Comparison of ENCODE assay signal across 27 mouse cellular contexts in genomic region chr1:171089891-171090290, GRCm38 (mm10).
"Had no signal": no experiment of that assay in that cellular context is flagged by ENCODE, and none has a peak within 500 bp of the region (broad histone marks: within the 10 kb centered on the region; RNA-seq: fewer than 3 reads in every experiment).

No protein-coding gene starts in this region.

- H3K4me3 ChIP-seq: gastrocnemius, adult 2 months; heart, embryonic 10.5 days; heart, embryonic 12.5 days; hindbrain, embryonic 10.5 days; hindbrain, embryonic 13.5 days; hindbrain, embryonic 15.5 days; kidney, embryonic 15.5 days; limb, embryonic 13.5 days; limb, embryonic 15.5 days; liver, embryonic 12.5 days had no signal

- H3K9ac ChIP-seq: heart, embryonic 12.5 days; hindbrain, embryonic 13.5 days; hindbrain, embryonic 15.5 days; kidney, embryonic 15.5 days; limb, embryonic 13.5 days; limb, embryonic 15.5 days; liver, embryonic 12.5 days; liver, embryonic 14.5 days had no signal

- H3K4me2 ChIP-seq: heart, embryonic 12.5 days; hindbrain, embryonic 13.5 days; hindbrain, embryonic 15.5 days; kidney, embryonic 15.5 days; limb, embryonic 13.5 days; limb, embryonic 15.5 days; liver, embryonic 12.5 days had no signal

- H3K36me3 ChIP-seq: heart, embryonic 10.5 days; heart, embryonic 12.5 days; hindbrain, embryonic 10.5 days; hindbrain, embryonic 13.5 days; hindbrain, embryonic 15.5 days; kidney, embryonic 15.5 days; limb, embryonic 13.5 days; limb, embryonic 15.5 days; liver, embryonic 12.5 days had no signal

- H3K9me3 ChIP-seq: heart, embryonic 10.5 days; heart, embryonic 12.5 days; hindbrain, embryonic 10.5 days; hindbrain, embryonic 13.5 days; hindbrain, embryonic 15.5 days; kidney, embryonic 15.5 days; limb, embryonic 13.5 days; limb, embryonic 15.5 days; liver, embryonic 12.5 days had no signal

- H3K27ac ChIP-seq: gastrocnemius, adult 2 months; heart, embryonic 10.5 days; hindbrain, embryonic 10.5 days; hindbrain, embryonic 13.5 days; hindbrain, embryonic 15.5 days; hindbrain, postnatal 0 days; kidney, embryonic 15.5 days; kidney, postnatal 0 days; limb, embryonic 13.5 days; limb, embryonic 15.5 days; liver, embryonic 12.5 days; liver, embryonic 14.5 days had no signal

- ATAC-seq: hindbrain, postnatal 0 days; intestine, embryonic 16.5 days; liver, embryonic 12.5 days had no signal

- DNase-seq: gastrocnemius, adult 2 months; gastrocnemius, postnatal 10 days; gastrocnemius, postnatal 25 days; heart, adult 18-20 months; heart, postnatal 10 days; heart, postnatal 4 days; kidney, adult 11 months; kidney, adult 2 months; kidney, adult 9 months; kidney, postnatal 14 days; kidney, postnatal 36 days; layer of hippocampus, adult 9-11 months; layer of hippocampus, postnatal 36 days; left cerebral cortex, postnatal 4 days had no signal
